Mouse (Mus musculus) midbrain, embryonic 13.5 days (tissue): ENCODE measurements around the gene Epha4. TPM values are rescaled to one million over a fixed set of nuclear protein-coding genes. Genes with fewer than 3 reads are reported as not detected.

Source experiments
- ATAC-seq: fragments of 200-750 bp; cut with Nextera tagmentation; 2 replicates; pipeline ENCODE4 v1.8.0; 2017; ENCODE audit warnings: mild to moderate bottlenecking, moderate TSS enrichment, moderate library complexity
- H3K27ac ChIP-seq: fragments of 300-500 bp; sonication (generic); 2 replicates; pipeline ENCODE4 v1.5.1; 2015; ENCODE audit warnings: inconsistent platforms, mild to moderate bottlenecking, moderate library complexity
- H3K27me3 ChIP-seq: fragments of 300-500 bp; sonication (generic); 2 replicates; pipeline ENCODE4 v1.6.1; 2015; ENCODE audit warnings: mild to moderate bottlenecking, inconsistent platforms
- H3K36me3 ChIP-seq: fragments of 300-500 bp; sonication (generic); 2 replicates; pipeline ENCODE4 v1.6.1; 2015; ENCODE audit warnings: mild to moderate bottlenecking, inconsistent platforms
- H3K4me1 ChIP-seq: fragments of 300-500 bp; sonication (generic); replicated peaks from 2 replicates; pipeline ENCODE4 v1.6.1; 2015; ENCODE audit warnings: inconsistent platforms
- H3K4me2 ChIP-seq: fragments of 300-500 bp; sonication (generic); replicated peaks from 2 replicates; pipeline ENCODE4 v1.6.1; 2015; ENCODE audit warnings: moderate library complexity, mild to moderate bottlenecking, inconsistent platforms
- H3K4me3 ChIP-seq: fragments of 300-500 bp; sonication (generic); replicated peaks from 2 replicates; pipeline ENCODE4 v1.5.1; 2015; ENCODE audit warnings: mild to moderate bottlenecking, inconsistent platforms
- H3K9ac ChIP-seq: fragments of 300-500 bp; sonication (generic); replicated peaks from 2 replicates; pipeline ENCODE4 v1.6.1; 2015; ENCODE audit warnings: mild to moderate bottlenecking, inconsistent platforms
- H3K9me3 ChIP-seq: fragments of 300-500 bp; sonication (generic); 2 replicates; pipeline ENCODE4 v1.6.1; 2016; ENCODE audit warnings: mild to moderate bottlenecking, inconsistent platforms
- WGBS: fragments of 180-500 bp; shearing (Covaris S2); methylation state at CpG from one replicate; pipeline ENCODE4 v1.1.7; 2015; 5-methylcytosine and 5-hydroxymethylcytosine counted together
- polyA plus RNA-seq: library from polyadenylated mRNA; unstranded; fragments of >200 nt; fragmentation: Nextera tagmentation; extraction: Ambion mirVana; gene quantifications from 2 replicates; pipeline ENCODE4 v1.2.1, GENCODE M21; 2015

Epha4 gene
- polyA plus RNA-seq, 1 experiment from 2014 or later: 37.5 TPM

DNA sequence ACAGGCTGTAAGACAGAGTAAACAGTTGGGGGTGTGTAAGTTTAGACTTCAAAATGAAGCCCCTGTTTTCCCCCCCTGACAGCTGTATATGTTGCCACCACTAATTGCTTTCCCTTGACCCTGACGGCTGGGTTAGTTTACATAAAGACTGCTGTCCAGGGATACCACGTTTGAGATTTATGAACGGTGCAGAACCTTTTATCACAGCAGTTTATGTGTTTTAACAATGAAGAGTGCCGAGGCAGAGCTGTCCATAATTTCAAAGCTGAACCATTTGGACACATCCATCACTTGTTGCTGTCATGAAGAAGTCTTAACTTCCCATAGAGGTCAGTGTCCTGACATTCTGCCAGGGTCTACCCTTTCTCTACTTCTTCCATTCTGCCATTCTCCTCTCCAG is 79.8 kb downstream of the Epha4 start:
- Histone ChIP-seq H3K9ac (no peak overlapping the region), H3K27ac (no peak overlapping the region), H3K4me1 (peaks cover 36% of the 10 kb centered on the region), H3K36me3 (no peaks in the 10 kb centered on the region), H3K9me3 (no peaks in the 10 kb centered on the region), H3K4me3 (no peak overlapping the region), H3K27me3 (no peaks in the 10 kb centered on the region), H3K4me2 (no peak overlapping the region)
- WGBS: 7% methylated on average over 4 of the region's 4 CpGs
- no peak for ATAC-seq

DNA sequence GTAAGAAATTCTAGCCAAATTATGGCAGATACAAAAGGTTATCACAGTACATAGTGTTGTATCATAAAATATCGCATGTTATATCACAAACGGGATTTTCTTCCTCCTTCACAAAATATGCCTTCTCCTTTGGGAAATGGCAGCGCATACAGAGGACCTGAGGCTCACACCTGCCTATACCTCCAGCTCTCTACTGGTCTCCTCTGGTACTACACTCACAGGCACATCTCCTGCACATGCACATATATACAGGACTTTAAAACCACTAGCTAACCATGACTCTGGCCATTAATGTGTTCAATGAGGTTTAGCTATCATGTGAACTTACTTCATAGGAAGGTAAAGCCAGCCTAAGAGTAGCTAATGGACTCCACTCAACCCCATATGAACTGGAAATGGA is 81.7 kb downstream of the Epha4 start:
- no peak overlapping the region for H3K4me3 ChIP-seq
- WGBS: 93% methylated on average over 3 of the region's 3 CpGs

GRCm38 (mm10) chr1:77432489-77432888 is 82.4 kb downstream of the Epha4 start:
- H3K4me3 ChIP-seq: no peak overlapping the region
- H3K9me3 ChIP-seq: no peaks in the 10 kb centered on the region
- no peaks in the 10 kb centered on the region for H3K36me3 ChIP-seq
- no peak for ATAC-seq
- WGBS: 98% methylated on average over 2 of the region's 2 CpGs
- no peak overlapping the region for H3K27ac ChIP-seq
- no peak overlapping the region for H3K9ac ChIP-seq
- H3K4me1 ChIP-seq: peaks cover 30% of the 10 kb centered on the region
- H3K4me2 ChIP-seq: no peak overlapping the region
- H3K27me3 ChIP-seq: no peaks in the 10 kb centered on the region

More for the DNA sequence above, 81.7 kb downstream of the Epha4 start:
- Histone ChIP-seq H3K4me1 (peaks cover 34% of the 10 kb centered on the region), H3K9ac (no peak overlapping the region), H3K27ac (no peak overlapping the region), H3K4me2 (no peak overlapping the region), H3K9me3 (no peaks in the 10 kb centered on the region), H3K36me3 (no peaks in the 10 kb centered on the region), H3K27me3 (no peaks in the 10 kb centered on the region)
- ATAC-seq: no peak

GRCm38 (mm10) chr1:77429174-77429573 is 85.7 kb downstream of the Epha4 start:
- Histone ChIP-seq H3K4me3 (no peak overlapping the region), H3K9me3 (no peaks in the 10 kb centered on the region), H3K4me1 (peaks cover 6% of the 10 kb centered on the region; the same call in 1 of the 2 replicates), H3K4me2 (no peak overlapping the region), H3K36me3 (peaks cover 11% of the 10 kb centered on the region), H3K27me3 (no peaks in the 10 kb centered on the region), H3K27ac (no peak overlapping the region), H3K9ac (no peak overlapping the region)
- 53% methylated on average over 6 of the region's 6 CpGs for WGBS
- ATAC-seq: no peak

- H3K9me3 ChIP-seq: no peaks in the 10 kb centered on the region
- no peak for ATAC-seq
Measured at GRCm38 (mm10) chr1:77426956-77427355, 87.9 kb downstream of the Epha4 start.

DNA sequence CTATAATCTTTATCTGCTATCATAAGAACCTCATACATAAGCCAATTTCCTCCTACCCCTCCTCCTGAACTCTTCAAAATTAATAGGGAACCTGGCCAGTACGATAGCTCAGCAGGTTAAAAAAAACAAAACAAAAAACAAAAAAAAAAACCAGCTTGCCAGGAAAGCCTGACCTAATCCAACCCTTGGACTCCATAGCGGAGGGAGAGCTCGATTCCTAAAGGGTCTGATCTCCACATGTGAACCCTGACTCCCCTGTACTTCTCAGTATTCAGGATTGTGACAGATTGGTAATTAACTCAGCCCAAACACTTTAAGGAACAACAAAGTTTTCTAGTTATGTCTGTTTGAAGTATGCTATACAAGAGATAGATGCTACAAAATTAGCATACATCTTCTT is 89.7 kb downstream of the Epha4 start:
- Histone ChIP-seq H3K9me3 (no peaks in the 10 kb centered on the region), H3K4me1 (peaks cover 6% of the 10 kb centered on the region; the same call in 1 of the 2 replicates), H3K4me2 (no peak overlapping the region), H3K36me3 (peaks cover 14% of the 10 kb centered on the region), H3K27ac (no peak overlapping the region), H3K9ac (no peak overlapping the region), H3K4me3 (no peak overlapping the region), H3K27me3 (no peaks in the 10 kb centered on the region)
- ATAC-seq: no peak
- 91% methylated on average over 3 of the region's 3 CpGs for WGBS

More at GRCm38 (mm10) chr1:77426956-77427355, 87.9 kb downstream of the Epha4 start:
- Histone ChIP-seq H3K27ac (no peak overlapping the region), H3K27me3 (no peaks in the 10 kb centered on the region), H3K9ac (no peak overlapping the region), H3K4me2 (no peak overlapping the region), H3K36me3 (peaks cover 14% of the 10 kb centered on the region), H3K4me3 (no peak overlapping the region), H3K4me1 (peaks cover 6% of the 10 kb centered on the region; the same call in 1 of the 2 replicates)
- WGBS: 70% methylated on average over 6 of the region's 6 CpGs

DNA sequence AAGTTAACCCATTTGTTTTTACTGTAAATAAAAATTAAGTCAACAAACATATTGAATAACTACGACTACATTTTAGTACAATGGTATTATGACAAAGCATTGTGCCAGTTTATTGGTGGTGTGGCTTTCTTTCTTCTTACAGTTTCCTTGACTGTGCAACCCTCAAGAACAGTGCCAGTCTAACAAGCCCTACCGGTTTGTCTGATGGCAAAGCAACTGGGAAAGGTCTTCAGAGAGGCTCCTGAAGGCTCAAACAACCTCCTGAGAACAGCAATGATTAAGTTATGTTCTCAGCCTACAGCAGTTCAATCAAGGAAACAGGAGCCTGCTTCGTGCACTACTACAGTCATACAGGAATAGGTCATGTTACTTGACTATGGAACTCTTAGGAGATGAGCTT is 93.8 kb downstream of the Epha4 start:
- Histone ChIP-seq H3K4me1 (peaks cover 15% of the 10 kb centered on the region), H3K36me3 (peaks cover 7% of the 10 kb centered on the region), H3K9me3 (no peaks in the 10 kb centered on the region), H3K9ac (no peak overlapping the region), H3K27ac (no peak overlapping the region), H3K4me2 (no peak overlapping the region), H3K4me3 (no peak overlapping the region), H3K27me3 (no peaks in the 10 kb centered on the region)
- 92% methylated on average over 3 of the region's 3 CpGs for WGBS
- ATAC-seq: no peak

DNA sequence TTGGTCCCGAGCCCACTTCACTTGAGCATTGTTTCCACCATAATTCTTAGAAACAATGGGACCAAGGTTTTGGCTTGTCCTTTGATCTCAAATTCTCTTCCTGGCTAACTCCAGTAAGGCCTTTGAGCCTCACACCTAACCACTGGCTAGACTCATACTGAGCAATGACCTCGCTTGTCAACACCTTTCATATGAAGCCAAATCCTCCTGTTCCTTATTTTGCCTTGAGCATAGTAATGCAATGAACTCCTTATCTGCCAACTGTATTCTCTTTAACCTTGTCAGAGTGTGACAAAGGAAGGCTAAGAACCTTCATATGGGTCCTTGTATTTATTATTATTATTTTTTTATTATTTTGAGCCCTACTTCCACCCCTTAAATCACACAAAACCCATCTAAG is 94.5 kb downstream of the Epha4 start:
- Histone ChIP-seq H3K4me1 (peaks cover 18% of the 10 kb centered on the region), H3K9ac (no peak overlapping the region), H3K36me3 (0 out of 2 replicates have a peak, but pooled peaks cover 2% of the 10 kb centered on the region), H3K4me3 (no peak overlapping the region), H3K4me2 (no peak overlapping the region), H3K27ac (no peak overlapping the region), H3K9me3 (no peaks in the 10 kb centered on the region), H3K27me3 (no peaks in the 10 kb centered on the region)
- ATAC-seq: no peak
- 46% methylated on average over 2 of the region's 2 CpGs for WGBS

DNA sequence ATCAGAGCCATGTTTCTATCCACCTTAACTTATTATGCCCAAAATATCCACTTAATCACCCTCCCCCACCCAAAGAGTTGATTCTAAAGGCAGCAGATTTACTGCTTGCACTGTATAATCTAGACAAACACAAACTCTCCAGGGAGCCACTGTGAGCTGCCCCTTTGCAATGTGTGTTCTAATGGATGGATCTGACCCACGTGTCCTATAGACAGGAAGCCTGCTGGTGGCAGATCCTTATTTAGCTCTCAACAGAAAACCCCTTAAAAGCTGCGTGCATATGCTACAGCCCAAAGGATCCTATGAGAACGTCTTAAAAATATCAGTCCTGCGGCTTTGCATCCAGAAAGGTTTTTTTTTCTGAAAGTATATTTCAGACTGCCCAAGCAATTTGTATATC is 98.0 kb downstream of the Epha4 start:
- 54% methylated on average over 4 of the region's 4 CpGs for WGBS
- H3K27me3 ChIP-seq: no peaks in the 10 kb centered on the region
- no peaks in the 10 kb centered on the region for H3K36me3 ChIP-seq
- H3K9me3 ChIP-seq: no peaks in the 10 kb centered on the region
- ATAC-seq: no peak
- no peak overlapping the region for H3K27ac ChIP-seq
- H3K9ac ChIP-seq: no peak overlapping the region
- H3K4me2 ChIP-seq: no peak overlapping the region
- no peak overlapping the region for H3K4me3 ChIP-seq
- H3K4me1 ChIP-seq: peaks cover 27% of the 10 kb centered on the region

DNA sequence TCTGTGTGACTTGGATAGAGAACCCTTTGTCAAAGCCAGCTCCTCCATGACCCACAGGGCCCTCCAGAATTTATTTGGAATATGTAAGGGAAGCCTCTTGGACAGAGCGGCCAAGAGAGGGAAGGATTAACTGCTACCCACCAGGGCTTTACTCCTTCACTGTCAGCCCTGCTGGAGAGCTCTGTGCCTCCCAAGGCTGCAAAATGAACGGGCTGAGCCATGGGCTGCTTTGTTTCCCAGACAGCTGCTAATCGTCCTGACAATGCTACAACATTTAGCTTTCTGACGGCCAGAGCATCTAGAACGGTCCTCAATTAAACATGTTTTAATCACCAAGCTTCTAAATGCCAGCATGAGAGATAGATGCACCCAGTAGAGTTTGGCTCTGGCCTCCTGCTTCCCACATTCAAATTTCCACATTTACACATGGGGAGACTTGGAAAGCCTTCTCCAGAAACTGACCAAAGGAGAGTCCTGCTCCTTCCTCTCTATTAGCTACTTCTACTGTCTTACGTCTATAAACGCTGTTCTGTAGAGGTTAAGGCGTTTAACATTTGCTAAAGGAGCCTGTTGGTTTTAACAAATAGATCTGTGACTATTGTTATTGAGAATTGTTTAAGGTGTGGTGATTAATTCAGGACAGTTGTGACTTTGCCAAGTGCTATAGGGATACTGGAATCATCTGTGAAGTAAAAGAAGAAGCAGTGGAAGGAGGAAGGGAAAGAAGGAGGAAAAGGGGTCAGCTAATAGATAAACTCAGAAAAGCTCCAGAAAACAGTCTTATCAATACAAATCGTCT is 101.8 kb downstream of the Epha4 start:
- peaks cover 25% of the 10 kb centered on the region for H3K4me1 ChIP-seq
- H3K36me3 ChIP-seq: no peaks in the 10 kb centered on the region
- H3K9ac ChIP-seq: no peak overlapping the region
- no peak overlapping the region for H3K4me2 ChIP-seq
- H3K27me3 ChIP-seq: no peaks in the 10 kb centered on the region
- H3K27ac ChIP-seq: peak overlapping the region; percentile 51; the same call in 1 of the 2 replicates
- H3K9me3 ChIP-seq: no peaks in the 10 kb centered on the region
- H3K4me3 ChIP-seq: no peak overlapping the region
- ATAC-seq: no peak
- 22% methylated on average over 9 of the region's 9 CpGs for WGBS

- no peak for ATAC-seq
- H3K27ac ChIP-seq: no peak overlapping the region
- WGBS: 86% methylated on average over 13 of the region's 13 CpGs
- H3K9ac ChIP-seq: no peak overlapping the region
- peaks cover 33% of the 10 kb centered on the region for H3K4me1 ChIP-seq
- H3K4me2 ChIP-seq: no peak overlapping the region
- no peak overlapping the region for H3K4me3 ChIP-seq
- no peaks in the 10 kb centered on the region for H3K27me3 ChIP-seq
- H3K36me3 ChIP-seq: no peaks in the 10 kb centered on the region
- no peaks in the 10 kb centered on the region for H3K9me3 ChIP-seq
Measured at GRCm38 (mm10) chr1:77412285-77412684, 102.6 kb downstream of the Epha4 start.

DNA sequence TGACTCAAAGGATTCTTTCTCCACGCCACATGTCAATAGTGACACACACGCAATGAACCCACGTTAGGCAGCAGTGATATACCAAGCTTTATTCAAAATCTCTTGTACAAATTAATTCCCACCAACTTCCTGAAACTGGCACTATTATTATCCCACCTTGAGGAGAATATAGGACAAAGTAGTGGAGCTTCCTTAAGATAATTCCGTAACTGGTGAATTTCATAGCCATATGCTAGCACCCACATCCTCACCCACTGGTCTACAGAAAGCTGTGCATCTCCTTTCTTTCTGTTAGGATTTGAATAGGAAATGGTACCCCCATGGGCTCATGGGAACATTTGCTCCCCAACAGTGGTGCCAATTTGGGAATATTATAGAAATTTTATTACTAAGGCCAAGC is 103.7 kb downstream of the Epha4 start:
- Histone ChIP-seq H3K4me1 (peaks cover 36% of the 10 kb centered on the region), H3K9ac (no peak overlapping the region), H3K4me2 (no peak overlapping the region), H3K27ac (no peak overlapping the region), H3K27me3 (no peaks in the 10 kb centered on the region), H3K4me3 (no peak overlapping the region), H3K36me3 (no peaks in the 10 kb centered on the region), H3K9me3 (no peaks in the 10 kb centered on the region)
- no peak for ATAC-seq
- WGBS: 91% methylated on average over 4 of the region's 4 CpGs

- no peak overlapping the region for H3K9ac ChIP-seq
- H3K36me3 ChIP-seq: no peaks in the 10 kb centered on the region
- H3K4me2 ChIP-seq: no peak overlapping the region
- 71% methylated on average over 2 of the region's 2 CpGs for WGBS
- no peak for ATAC-seq
- no peaks in the 10 kb centered on the region for H3K9me3 ChIP-seq
- no peak overlapping the region for H3K4me3 ChIP-seq
- no peaks in the 10 kb centered on the region for H3K27me3 ChIP-seq
- peaks cover 32% of the 10 kb centered on the region for H3K4me1 ChIP-seq
- no peak overlapping the region for H3K27ac ChIP-seq
Measured at GRCm38 (mm10) chr1:77410716-77411115, 104.2 kb downstream of the Epha4 start.
